8 mouse cellular contexts compared by ENCODE assay signal in the genomic region with DNA sequence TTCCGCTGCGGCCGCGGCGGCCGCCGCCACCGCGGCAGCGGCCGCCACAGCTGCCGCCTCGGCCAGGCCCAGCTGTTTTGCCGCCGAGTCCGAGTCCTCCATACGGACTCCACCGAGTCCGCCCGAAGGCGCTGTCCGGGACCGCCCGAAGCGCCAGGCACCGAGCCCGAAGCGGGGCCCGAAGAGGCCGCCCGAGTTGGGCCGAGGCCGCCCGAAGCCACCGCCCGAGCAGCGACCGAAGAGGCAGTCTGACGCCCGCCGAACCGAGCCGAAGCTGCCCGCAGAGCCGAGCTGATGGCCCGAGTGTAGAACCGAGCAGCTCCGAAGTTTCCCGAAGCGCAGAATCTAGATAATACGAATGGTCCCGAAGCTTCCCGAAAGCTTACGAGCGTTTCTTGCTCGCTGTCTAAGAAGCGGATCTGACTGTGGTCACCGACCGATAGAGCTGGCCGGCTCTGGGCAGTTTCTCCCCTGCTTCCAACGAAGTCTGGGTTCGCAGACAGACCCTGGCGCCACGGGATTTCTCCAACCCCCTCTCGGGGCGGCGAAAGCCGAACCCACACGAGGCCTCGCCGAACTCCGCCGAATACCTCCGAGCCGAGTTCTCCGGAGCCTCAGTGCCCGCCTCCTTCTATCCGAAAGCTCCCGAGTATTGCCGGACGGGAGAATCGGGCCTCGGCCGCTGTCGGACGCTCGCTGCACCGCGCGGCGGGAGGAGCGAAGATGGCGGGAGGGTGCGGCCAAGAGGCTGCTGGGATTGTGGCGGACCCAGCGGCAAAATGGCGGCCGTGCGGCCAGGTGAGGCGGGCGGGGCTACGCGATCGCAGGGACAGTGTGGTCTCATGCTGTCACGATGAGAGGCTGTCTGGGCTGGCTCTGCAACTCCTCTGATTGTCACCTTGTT. TPM values are rescaled to one million over a fixed set of nuclear protein-coding genes. Genes with fewer than 3 reads are reported as not detected.
A peak's percentile ranks its signal among the peaks of the same experiment; 100 is the strongest.
DNase-seq lines count a peak whose midpoint lies in the region; ATAC-seq and TF ChIP-seq lines count a peak whose summit lies in the region.

A gene (minus strand): TSS at position 222 of the 904 bp plus-strand sequence.
A gene (plus strand): TSS at position 271 of the 904 bp plus-strand sequence.

- H3K27me3 ChIP-seq in megakaryocyte, embryonic 14.5 days (replicated peaks): peaks cover 4% of the 10 kb centered on the region

- peak; percentile 66 for TF ChIP-seq POLR2A in cortical plate, adult 2 months (IDR thresholded peaks at IDR 0.05; ENCODE audit: extremely low read depth, insufficient read depth, low read length)

- DNase-seq in gastrocnemius, adult 8-10 months (ENCODE audit: low spot score in 2 of 2): peak; percentile 99 to 100
- DNase-seq in hindlimb bud, embryonic 11.5 days (ENCODE audit: extremely low spot score, low read depth, low spot score): peak; percentile 91
- peak; percentile 99 for DNase-seq in left cerebral cortex, adult 8-10 months (ENCODE audit: low spot score in 2 of 2)
- peak; percentile 99 to 100 for DNase-seq in right cerebral cortex, postnatal 10 days (ENCODE audit: low spot score in 2 of 2)
- DNase-seq in urinary bladder, postnatal 25 days (ENCODE audit: low spot score): peak; percentile 97

- H3K4me1 ChIP-seq in cortical plate, adult 2 months (ENCODE audit: control insufficient read depth, insufficient read depth, low read length): peaks cover 13% of the 10 kb centered on the region
- H3K4me1 ChIP-seq in megakaryocyte, embryonic 14.5 days: peaks cover 47% of the 10 kb centered on the region

- H3K4me3 ChIP-seq in cortical plate, adult 2 months (ENCODE audit: insufficient read depth, low read length): peak within 1 kb of the TSS; percentile 71
- peak within 1 kb of the TSS; percentile 97 for H3K4me3 ChIP-seq in megakaryocyte, embryonic 14.5 days (replicated peaks)

- peak; percentile 87 for ATAC-seq in activated CD4-positive, CD25-positive, alpha-beta regulatory T cell, adult 4 months

- no peaks in the 10 kb centered on the region for H3K9me3 ChIP-seq in megakaryocyte, embryonic 14.5 days

- peaks cover 28% of the 10 kb centered on the region for H3K36me3 ChIP-seq in megakaryocyte, embryonic 14.5 days (replicated peaks; ENCODE audit: low read length)

- H3K27ac ChIP-seq in cortical plate, adult 2 months (ENCODE audit: insufficient read depth, low read length): peak within 1 kb of the TSS; percentile 94

- TF ChIP-seq CTCF in cortical plate, adult 2 months (IDR thresholded peaks at IDR 0.05; ENCODE audit: extremely low read depth, insufficient read depth, low read length): no peak

RNA-seq across cellular contexts. Expression of the first gene that starts in this region (rescaled TPM):
- 10 to 100 TPM; 17.1 to 22.5 TPM for polyA plus RNA-seq in activated CD4-positive, CD25-positive, alpha-beta regulatory T cell, adult 4 months (2017; shearing (Covaris generic))
- 31.8 and 35.5 TPM in 2 replicates for polyA plus RNA-seq in cortical plate, adult 2 months (2012; rRNA removed)
- 10 to 100 TPM; 10.6 to 15.1 (median 12.7) TPM for total RNA-seq in gastrocnemius, adult 8-10 months (2022)
- total RNA-seq in left cerebral cortex, adult 8-10 months (2022): 10 to 100 TPM; 57.2 to 76.6 (median 68.2) TPM
- 52.9 and 121 TPM in 2 replicates for polyA plus RNA-seq in megakaryocyte, embryonic 14.5 days (2012; ENCODE audit: insufficient read depth, low replicate concordance)

RNA-seq across cellular contexts. Expression of the second gene that starts in this region (rescaled TPM):
- 10 to 100 TPM; 30.4 to 31.2 TPM for polyA plus RNA-seq in activated CD4-positive, CD25-positive, alpha-beta regulatory T cell, adult 4 months (2017; shearing (Covaris generic))
- 56.7 and 59.2 TPM in 2 replicates for polyA plus RNA-seq in cortical plate, adult 2 months (2012; rRNA removed)
- 10 to 100 TPM in 3 of 4 experiments, 1 to 10 TPM in 1; 9.1 to 11.5 (median 11.3) TPM for total RNA-seq in gastrocnemius, adult 8-10 months (2022)
- total RNA-seq in left cerebral cortex, adult 8-10 months (2022): 10 to 100 TPM; 30.2 to 32.2 (median 30.6) TPM
- polyA plus RNA-seq in megakaryocyte, embryonic 14.5 days (2012; ENCODE audit: insufficient read depth, low replicate concordance): 12.3 and 27.1 TPM in 2 replicates

Comparison
In these comparisons a context has a peak if more than half of its experiments do, and no peak if none do; other contexts are left out.
1. Peak in every context shown above with its lines: DNase-seq, ATAC-seq, H3K4me3 ChIP-seq and H3K27ac ChIP-seq.